Mouse (Mus musculus) layer of hippocampus, adult 18-20 months (tissue): ENCODE measurements around the gene Sae1. TPM values are rescaled to one million over a fixed set of nuclear protein-coding genes. Genes with fewer than 3 reads are reported as not detected.
A peak's percentile ranks its signal among the peaks of the same experiment; 100 is the strongest.

Experiments used
- DNase-seq, 2 experiments: peaks; one replicate each; pipeline ENCODE4 v3.0.0; 2022; ENCODE audit warnings: low spot score in 2 of 2
- total RNA-seq, 2 experiments: library from RNA; stranded (reverse); gene quantifications; 2 replicates each; pipeline ENCODE4 v1.2.3; 2021

The Sae1 gene
- total RNA-seq, 2 experiments from 2014 or later: 95.4 to 100 TPM

GRCm38 (mm10) chr7:16285450-16286025 lies 102.1 kb downstream of the Sae1 start:
- DNase-seq: peak; percentile 45 to 46

GRCm38 (mm10) chr7:16284904-16285303 lies 102.7 kb downstream of the Sae1 start:
- no peak for DNase-seq

GRCm38 (mm10) chr7:16284001-16284400 lies 103.6 kb downstream of the Sae1 start:
- no peak for DNase-seq

- DNase-seq: no peak
These were observed 105.3 kb downstream of the Sae1 start for GRCm38 (mm10) chr7:16282334-16282733.

GRCm38 (mm10) chr7:16280721-16281120 lies 106.9 kb downstream of the Sae1 start:
- DNase-seq: no peak

- DNase-seq: no peak
These were observed 112.4 kb downstream of the Sae1 start for GRCm38 (mm10) chr7:16274922-16275890.

- DNase-seq: peak; percentile 46 to 51
These were observed 113.9 kb downstream of the Sae1 start for GRCm38 (mm10) chr7:16273766-16274140.

- DNase-seq: peak; percentile 74 to 86
These were observed 114.4 kb downstream of the Sae1 start, which contains the start of gene Inafm1 for GRCm38 (mm10) chr7:16273081-16273765. TSS of gene Inafm1 (minus strand) at chr7:16273617.

- DNase-seq: peak; percentile 57 to 68
These were observed 114.9 kb downstream of the Sae1 start for GRCm38 (mm10) chr7:16272681-16273080.

GRCm38 (mm10) chr7:16271139-16271538 lies 116.5 kb downstream of the Sae1 start:
- no peak for DNase-seq

Other genes with a start within 250 kb of the Sae1 start
- 10 to 100 TPM; 33.7 to 38.2 TPM for gene Meis3, start 212.7 kb downstream of the Sae1 start, total RNA-seq
- gene Dhx34, start 165.8 kb downstream of the Sae1 start, total RNA-seq: 10 to 100 TPM; 10.7 to 12.5 TPM
- gene C5ar2, start 143.7 kb downstream of the Sae1 start, total RNA-seq: under 1 TPM; 0.56 to 0.67 TPM
- 1 to 10 TPM; 1.2 to 1.6 TPM for gene C5ar1, start 128.3 kb downstream of the Sae1 start, total RNA-seq
- 10 to 100 TPM; 31.9 to 34.8 TPM for gene Inafm1, start 114.2 kb downstream of the Sae1 start, total RNA-seq
- 10 to 100 TPM; 72.4 to 80.2 TPM for gene Ccdc9, start 101.0 kb downstream of the Sae1 start, total RNA-seq
- 10 to 100 TPM in 1 of 2 experiments, 1 to 10 TPM in 1; 8.2 to 12.4 TPM for gene Bbc3, start 79.4 kb downstream of the Sae1 start, total RNA-seq
- 10 to 100 TPM; 55.9 to 56.9 TPM for gene Zc3h4, start 13.1 kb upstream of the Sae1 start, total RNA-seq
- 10 to 100 TPM; 63.6 to 66.4 TPM for gene Tmem160, start 65.0 kb upstream of the Sae1 start, total RNA-seq
- gene Npas1, start 89.9 kb upstream of the Sae1 start, total RNA-seq: 10 to 100 TPM; 14.5 to 17.6 TPM
- gene Arhgap35, start 227.2 kb upstream of the Sae1 start, total RNA-seq: 100 to 1,000 TPM; 125 to 128 TPM